Mouse (Mus musculus): ENCODE results near the gene Nolc1. TPM values are rescaled to one million over a fixed set of nuclear protein-coding genes. Genes with fewer than 3 reads are reported as not detected.

Gene Nolc1
- polyA plus RNA-seq, 1 experiment: 4.3 TPM

- H3K27me3 ChIP-seq (ENCODE audit: control insufficient read depth, insufficient read depth, low read length): no peaks in the 10 kb centered on the region
- 87% methylated on average over 26 of the region's 26 CpGs for WGBS
- no peak overlapping the region for H3K27ac ChIP-seq (ENCODE audit: insufficient read depth, low read depth, low read length)
- TF ChIP-seq POLR2A (IDR thresholded peaks at IDR 0.05; ENCODE audit: low read depth, low read length) (no peak), CTCF (IDR thresholded peaks at IDR 0.05; ENCODE audit: extremely low read depth, insufficient read length, insufficient replicate concordance, low read depth, low read length) (no peak)
- H3K4me3 ChIP-seq (ENCODE audit: low read depth, low read length): no peak overlapping the region
- H3K36me3 ChIP-seq (ENCODE audit: control insufficient read depth, insufficient read depth, low read length): peaks cover 35% of the 10 kb centered on the region
- H3K4me1 ChIP-seq (ENCODE audit: control insufficient read depth, insufficient read depth, insufficient read length, low read length): peaks cover 2% of the 10 kb centered on the region
These were observed 42.7 kb upstream of the Nolc1 start for GRCm38 (mm10) chr19:46032731-46033510.

- Histone ChIP-seq H3K4me3 (ENCODE audit: low read depth, low read length) (no peak overlapping the region), H3K36me3 (ENCODE audit: control insufficient read depth, insufficient read depth, low read length) (peaks cover 35% of the 10 kb centered on the region), H3K4me1 (ENCODE audit: control insufficient read depth, insufficient read depth, insufficient read length, low read length) (peaks cover 11% of the 10 kb centered on the region), H3K27ac (ENCODE audit: insufficient read depth, low read depth, low read length) (no peak overlapping the region), H3K27me3 (ENCODE audit: control insufficient read depth, insufficient read depth, low read length) (no peaks in the 10 kb centered on the region)
- 94% methylated on average over 11 of the region's 11 CpGs for WGBS
- TF ChIP-seq CTCF (IDR thresholded peaks at IDR 0.05; ENCODE audit: extremely low read depth, insufficient read length, insufficient replicate concordance, low read depth, low read length) (no peak), POLR2A (IDR thresholded peaks at IDR 0.05; ENCODE audit: low read depth, low read length) (no peak)
These were observed 41.8 kb upstream of the Nolc1 start for GRCm38 (mm10) chr19:46033911-46034310.

GRCm38 (mm10) chr19:46035971-46036370, 39.7 kb upstream of the Nolc1 start:
- 88% methylated on average over 13 of the region's 13 CpGs for WGBS
- no peak overlapping the region for H3K27ac ChIP-seq (ENCODE audit: insufficient read depth, low read depth, low read length)

GRCm38 (mm10) chr19:46036477-46037242, 39.0 kb upstream of the Nolc1 start:
- peaks cover 17% of the 10 kb centered on the region for H3K4me1 ChIP-seq (ENCODE audit: control insufficient read depth, insufficient read depth, insufficient read length, low read length)
- H3K27ac ChIP-seq (ENCODE audit: insufficient read depth, low read depth, low read length): no peak overlapping the region
- TF ChIP-seq CTCF (IDR thresholded peaks at IDR 0.05; ENCODE audit: extremely low read depth, insufficient read length, insufficient replicate concordance, low read depth, low read length) (no peak), POLR2A (IDR thresholded peaks at IDR 0.05; ENCODE audit: low read depth, low read length) (no peak)
- 80% methylated on average over 13 of the region's 13 CpGs for WGBS
- no peak overlapping the region for H3K4me3 ChIP-seq (ENCODE audit: low read depth, low read length)
- no peaks in the 10 kb centered on the region for H3K27me3 ChIP-seq (ENCODE audit: control insufficient read depth, insufficient read depth, low read length)
- peaks cover 35% of the 10 kb centered on the region for H3K36me3 ChIP-seq (ENCODE audit: control insufficient read depth, insufficient read depth, low read length)

More at GRCm38 (mm10) chr19:46035971-46036370, 39.7 kb upstream of the Nolc1 start:
- Histone ChIP-seq H3K4me1 (ENCODE audit: control insufficient read depth, insufficient read depth, insufficient read length, low read length) (peaks cover 17% of the 10 kb centered on the region), H3K4me3 (ENCODE audit: low read depth, low read length) (no peak overlapping the region), H3K36me3 (ENCODE audit: control insufficient read depth, insufficient read depth, low read length) (peaks cover 35% of the 10 kb centered on the region), H3K27me3 (ENCODE audit: control insufficient read depth, insufficient read depth, low read length) (no peaks in the 10 kb centered on the region)
- TF ChIP-seq CTCF (IDR thresholded peaks at IDR 0.05; ENCODE audit: extremely low read depth, insufficient read length, insufficient replicate concordance, low read depth, low read length): no peak
- TF ChIP-seq POLR2A (IDR thresholded peaks at IDR 0.05; ENCODE audit: low read depth, low read length): no peak

- no peaks in the 10 kb centered on the region for H3K27me3 ChIP-seq (ENCODE audit: control insufficient read depth, insufficient read depth, low read length)
- no peak overlapping the region for H3K27ac ChIP-seq (ENCODE audit: insufficient read depth, low read depth, low read length)
- peaks cover 23% of the 10 kb centered on the region for H3K4me1 ChIP-seq (ENCODE audit: control insufficient read depth, insufficient read depth, insufficient read length, low read length)
- TF ChIP-seq CTCF (IDR thresholded peaks at IDR 0.05; ENCODE audit: extremely low read depth, insufficient read length, insufficient replicate concordance, low read depth, low read length) (no peak), POLR2A (IDR thresholded peaks at IDR 0.05; ENCODE audit: low read depth, low read length) (no peak)
- H3K36me3 ChIP-seq (ENCODE audit: control insufficient read depth, insufficient read depth, low read length): peaks cover 34% of the 10 kb centered on the region
- H3K4me3 ChIP-seq (ENCODE audit: low read depth, low read length): peak overlapping the region; percentile 3; the same call in 1 of the 2 replicates
- WGBS: 17% methylated on average over 6 of the region's 6 CpGs
These were observed 38.3 kb upstream of the Nolc1 start for GRCm38 (mm10) chr19:46037243-46037924.

GRCm38 (mm10) chr19:46037925-46038850, 37.5 kb upstream of the Nolc1 start:
- H3K4me3 ChIP-seq (ENCODE audit: low read depth, low read length): peak overlapping the region; percentile 64
- TF ChIP-seq POLR2A (IDR thresholded peaks at IDR 0.05; ENCODE audit: low read depth, low read length) (peak; percentile 25; the same call in 1 of the 2 replicates), CTCF (IDR thresholded peaks at IDR 0.05; ENCODE audit: extremely low read depth, insufficient read length, insufficient replicate concordance, low read depth, low read length) (no peak)
- H3K36me3 ChIP-seq (ENCODE audit: control insufficient read depth, insufficient read depth, low read length): peaks cover 27% of the 10 kb centered on the region
- H3K27me3 ChIP-seq (ENCODE audit: control insufficient read depth, insufficient read depth, low read length): no peaks in the 10 kb centered on the region
- WGBS: 9% methylated on average over 13 of the region's 13 CpGs
- peaks cover 27% of the 10 kb centered on the region for H3K4me1 ChIP-seq (ENCODE audit: control insufficient read depth, insufficient read depth, insufficient read length, low read length)
- no peak overlapping the region for H3K27ac ChIP-seq (ENCODE audit: insufficient read depth, low read depth, low read length)
